Mouse (Mus musculus): ENCODE data around the gene Ltbp3. TPM values are rescaled to one million over a fixed set of nuclear protein-coding genes. Genes with fewer than 3 reads are reported as not detected.

The Ltbp3 gene
- total and polyA plus RNA-seq, 3 experiments = 0.13 to 0.22 TPM; not detected in 1

- Histone ChIP-seq H3K9me3 (replicated peaks) (no peaks in the 10 kb centered on the region), H3K4me3 (ENCODE audit: low read depth, low read length) (no peak overlapping the region), H3K27me3 (ENCODE audit: insufficient read depth, low read length) (peaks cover 15% of the 10 kb centered on the region; the same call in 1 of the 2 replicates), H3K4me1 (ENCODE audit: insufficient read depth, low read depth, low read length) (peaks cover 10% of the 10 kb centered on the region; the same call in 1 of the 2 replicates), H3K36me3 (replicated peaks) (no peaks in the 10 kb centered on the region)
- DNase-seq (ENCODE audit: low spot score) (no peak), ATAC-seq (ENCODE audit: extremely low read depth, insufficient number of reproducible peaks, low FRiP score, poor library complexity, severe bottlenecking) (no peak)
- no peak for TF ChIP-seq GATA1 (IDR thresholded peaks at IDR 0.05; ENCODE audit: borderline replicate concordance, low read length)
- no peak for TF ChIP-seq POLR2AphosphoS5 (IDR thresholded peaks at IDR 0.05; ENCODE audit: insufficient replicate concordance, low read depth, low read length)
- TF ChIP-seq TAL1 (conservative IDR thresholded peaks at IDR 0.05; ENCODE audit: low read depth, low read length) = no peak
- TF ChIP-seq CTCF (IDR thresholded peaks at IDR 0.05; ENCODE audit: low read depth, low read length) = no peak
- no peak for TF ChIP-seq GATA2 (IDR thresholded peaks at IDR 0.05; ENCODE audit: borderline replicate concordance, low read depth, low read length)
Observed at GRCm38 (mm10) chr19:5777387-5778032, 36.8 kb downstream of the Ltbp3 start.

- DNase-seq (ENCODE audit: low spot score) (no peak), ATAC-seq (ENCODE audit: extremely low read depth, insufficient number of reproducible peaks, low FRiP score, poor library complexity, severe bottlenecking) (no peak)
- Histone ChIP-seq H3K4me1 (ENCODE audit: insufficient read depth, low read depth, low read length) (peaks cover 10% of the 10 kb centered on the region; the same call in 1 of the 2 replicates), H3K4me3 (ENCODE audit: low read depth, low read length) (no peak overlapping the region), H3K36me3 (replicated peaks) (no peaks in the 10 kb centered on the region), H3K9me3 (replicated peaks) (no peaks in the 10 kb centered on the region), H3K27me3 (ENCODE audit: insufficient read depth, low read length) (peaks cover 15% of the 10 kb centered on the region; the same call in 1 of the 2 replicates)
- TF ChIP-seq GATA1 (IDR thresholded peaks at IDR 0.05; ENCODE audit: borderline replicate concordance, low read length) = no peak
- TF ChIP-seq TAL1 (conservative IDR thresholded peaks at IDR 0.05; ENCODE audit: low read depth, low read length) = no peak
- no peak for TF ChIP-seq CTCF (IDR thresholded peaks at IDR 0.05; ENCODE audit: low read depth, low read length)
- no peak for TF ChIP-seq GATA2 (IDR thresholded peaks at IDR 0.05; ENCODE audit: borderline replicate concordance, low read depth, low read length)
- no peak for TF ChIP-seq POLR2AphosphoS5 (IDR thresholded peaks at IDR 0.05; ENCODE audit: insufficient replicate concordance, low read depth, low read length)
Observed at GRCm38 (mm10) chr19:5778312-5778711, 37.6 kb downstream of the Ltbp3 start.

- Histone ChIP-seq H3K4me1 (ENCODE audit: insufficient read depth, low read depth, low read length) (peaks cover 13% of the 10 kb centered on the region; the same call in 1 of the 2 replicates), H3K27me3 (ENCODE audit: insufficient read depth, low read length) (peaks cover 23% of the 10 kb centered on the region; the same call in 1 of the 2 replicates), H3K4me3 (ENCODE audit: low read depth, low read length) (no peak overlapping the region), H3K9me3 (replicated peaks) (no peaks in the 10 kb centered on the region), H3K36me3 (replicated peaks) (no peaks in the 10 kb centered on the region)
- ATAC-seq (ENCODE audit: extremely low read depth, insufficient number of reproducible peaks, low FRiP score, poor library complexity, severe bottlenecking) (no peak), DNase-seq (ENCODE audit: low spot score) (no peak)
- TF ChIP-seq POLR2AphosphoS5 (IDR thresholded peaks at IDR 0.05; ENCODE audit: insufficient replicate concordance, low read depth, low read length) (no peak), GATA1 (IDR thresholded peaks at IDR 0.05; ENCODE audit: borderline replicate concordance, low read length) (no peak), TAL1 (conservative IDR thresholded peaks at IDR 0.05; ENCODE audit: low read depth, low read length) (no peak), CTCF (IDR thresholded peaks at IDR 0.05; ENCODE audit: low read depth, low read length) (no peak), GATA2 (IDR thresholded peaks at IDR 0.05; ENCODE audit: borderline replicate concordance, low read depth, low read length) (no peak)
Observed at GRCm38 (mm10) chr19:5780203-5780602, 39.5 kb downstream of the Ltbp3 start.

- H3K4me1 ChIP-seq (ENCODE audit: insufficient read depth, low read depth, low read length) = peaks cover 17% of the 10 kb centered on the region
- H3K9me3 ChIP-seq (replicated peaks) = no peaks in the 10 kb centered on the region
- DNase-seq (ENCODE audit: low spot score) (no peak), ATAC-seq (ENCODE audit: extremely low read depth, insufficient number of reproducible peaks, low FRiP score, poor library complexity, severe bottlenecking) (no peak)
- TF ChIP-seq GATA1 (IDR thresholded peaks at IDR 0.05; ENCODE audit: borderline replicate concordance, low read length) = no peak
- TF ChIP-seq TAL1 (conservative IDR thresholded peaks at IDR 0.05; ENCODE audit: low read depth, low read length) = no peak
- no peak for TF ChIP-seq POLR2AphosphoS5 (IDR thresholded peaks at IDR 0.05; ENCODE audit: insufficient replicate concordance, low read depth, low read length)
- no peak for TF ChIP-seq CTCF (IDR thresholded peaks at IDR 0.05; ENCODE audit: low read depth, low read length)
- no peak for TF ChIP-seq GATA2 (IDR thresholded peaks at IDR 0.05; ENCODE audit: borderline replicate concordance, low read depth, low read length)
- H3K27me3 ChIP-seq (ENCODE audit: insufficient read depth, low read length) = peaks cover 24% of the 10 kb centered on the region; the same call in 1 of the 2 replicates
- no peaks in the 10 kb centered on the region for H3K36me3 ChIP-seq (replicated peaks)
- no peak overlapping the region for H3K4me3 ChIP-seq (ENCODE audit: low read depth, low read length)
Observed at GRCm38 (mm10) chr19:5781532-5781931, 40.8 kb downstream of the Ltbp3 start.

- ATAC-seq (ENCODE audit: extremely low read depth, insufficient number of reproducible peaks, low FRiP score, poor library complexity, severe bottlenecking) = no peak
- no peaks in the 10 kb centered on the region for H3K36me3 ChIP-seq (replicated peaks)
Observed at GRCm38 (mm10) chr19:5782121-5782520, 41.4 kb downstream of the Ltbp3 start.

GRCm38 (mm10) chr19:5784958-5785577, 44.4 kb downstream of the Ltbp3 start:
- Histone ChIP-seq H3K36me3 (replicated peaks) (no peaks in the 10 kb centered on the region), H3K4me1 (ENCODE audit: insufficient read depth, low read depth, low read length) (peaks cover 26% of the 10 kb centered on the region), H3K4me3 (ENCODE audit: low read depth, low read length) (no peak overlapping the region), H3K9me3 (replicated peaks) (no peaks in the 10 kb centered on the region), H3K27me3 (ENCODE audit: insufficient read depth, low read length) (peaks cover 11% of the 10 kb centered on the region; the same call in 1 of the 2 replicates)
- ATAC-seq (ENCODE audit: extremely low read depth, insufficient number of reproducible peaks, low FRiP score, poor library complexity, severe bottlenecking) = no peak
- no peak for TF ChIP-seq GATA2 (IDR thresholded peaks at IDR 0.05; ENCODE audit: borderline replicate concordance, low read depth, low read length)
- TF ChIP-seq GATA1 (IDR thresholded peaks at IDR 0.05; ENCODE audit: borderline replicate concordance, low read length) = no peak
- no peak for TF ChIP-seq CTCF (IDR thresholded peaks at IDR 0.05; ENCODE audit: low read depth, low read length)
- TF ChIP-seq POLR2AphosphoS5 (IDR thresholded peaks at IDR 0.05; ENCODE audit: insufficient replicate concordance, low read depth, low read length) = no peak
- TF ChIP-seq TAL1 (conservative IDR thresholded peaks at IDR 0.05; ENCODE audit: low read depth, low read length) = no peak
- DNase-seq (ENCODE audit: low spot score) = no peak

More at GRCm38 (mm10) chr19:5782121-5782520, 41.4 kb downstream of the Ltbp3 start:
- TF ChIP-seq GATA2 (IDR thresholded peaks at IDR 0.05; ENCODE audit: borderline replicate concordance, low read depth, low read length) (no peak), GATA1 (IDR thresholded peaks at IDR 0.05; ENCODE audit: borderline replicate concordance, low read length) (no peak), POLR2AphosphoS5 (IDR thresholded peaks at IDR 0.05; ENCODE audit: insufficient replicate concordance, low read depth, low read length) (no peak), TAL1 (conservative IDR thresholded peaks at IDR 0.05; ENCODE audit: low read depth, low read length) (no peak), CTCF (IDR thresholded peaks at IDR 0.05; ENCODE audit: low read depth, low read length) (no peak)
- peaks cover 22% of the 10 kb centered on the region for H3K4me1 ChIP-seq (ENCODE audit: insufficient read depth, low read depth, low read length)
- peaks cover 24% of the 10 kb centered on the region; the same call in 1 of the 2 replicates for H3K27me3 ChIP-seq (ENCODE audit: insufficient read depth, low read length)
- H3K9me3 ChIP-seq (replicated peaks) = no peaks in the 10 kb centered on the region
- DNase-seq (ENCODE audit: low spot score) = no peak
- no peak overlapping the region for H3K4me3 ChIP-seq (ENCODE audit: low read depth, low read length)
